Mouse (Mus musculus): ENCODE results near the gene Erp29.
"Not testable (repeated sequence)": the region's sequence is repeated elsewhere in the genome, so short reads cannot be mapped to it uniquely, and the experiment has no call there.

Gene Erp29

DNA sequence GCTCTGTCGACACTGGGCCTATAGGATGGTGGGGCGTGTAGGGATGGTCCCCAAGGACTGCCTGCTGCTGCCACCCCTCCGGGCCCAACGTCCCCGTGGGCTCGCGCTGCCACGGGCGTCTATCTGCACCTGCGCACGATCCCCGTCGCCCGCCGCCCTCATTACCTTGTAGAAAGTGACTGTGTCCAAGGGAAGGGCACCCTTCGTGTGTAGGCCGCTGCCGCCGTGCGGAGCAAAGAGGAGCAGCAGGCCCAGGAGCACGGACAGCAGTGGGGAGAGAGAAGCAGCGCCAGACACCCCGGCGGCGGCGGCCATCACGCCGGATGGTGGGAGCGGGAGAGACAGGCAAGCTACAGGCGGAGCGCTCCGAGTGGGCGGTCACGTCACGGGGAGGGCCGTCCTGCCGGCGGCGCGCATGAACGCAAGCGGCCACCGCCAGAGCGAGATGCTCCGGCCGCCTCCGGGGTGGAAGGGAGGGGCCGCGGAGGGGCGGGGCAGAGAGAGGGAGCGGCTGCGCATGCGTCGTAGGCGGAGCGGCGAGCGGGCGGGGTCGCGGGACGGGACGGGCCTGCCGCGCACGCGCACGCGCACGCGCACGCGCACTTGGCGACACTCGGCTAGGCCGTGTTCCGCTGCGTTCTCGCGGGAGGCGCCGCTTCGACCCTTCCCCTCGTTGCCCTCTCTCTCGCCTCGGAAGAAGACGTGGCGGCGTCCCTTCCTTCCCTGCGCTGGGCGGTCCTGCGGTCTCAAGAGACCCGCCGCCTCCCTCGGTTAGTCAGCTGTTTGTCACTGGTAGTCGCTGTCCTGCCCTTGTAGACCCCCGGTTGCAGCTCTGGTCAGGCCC is at the start of gene Erp29:
TSS of gene Erp29 (minus strand) at position 481 of the 844 bp plus-strand sequence.
- peak; percentile 99 to 100 for DNase-seq (ENCODE audit: low spot score in 2 of 2)

DNA sequence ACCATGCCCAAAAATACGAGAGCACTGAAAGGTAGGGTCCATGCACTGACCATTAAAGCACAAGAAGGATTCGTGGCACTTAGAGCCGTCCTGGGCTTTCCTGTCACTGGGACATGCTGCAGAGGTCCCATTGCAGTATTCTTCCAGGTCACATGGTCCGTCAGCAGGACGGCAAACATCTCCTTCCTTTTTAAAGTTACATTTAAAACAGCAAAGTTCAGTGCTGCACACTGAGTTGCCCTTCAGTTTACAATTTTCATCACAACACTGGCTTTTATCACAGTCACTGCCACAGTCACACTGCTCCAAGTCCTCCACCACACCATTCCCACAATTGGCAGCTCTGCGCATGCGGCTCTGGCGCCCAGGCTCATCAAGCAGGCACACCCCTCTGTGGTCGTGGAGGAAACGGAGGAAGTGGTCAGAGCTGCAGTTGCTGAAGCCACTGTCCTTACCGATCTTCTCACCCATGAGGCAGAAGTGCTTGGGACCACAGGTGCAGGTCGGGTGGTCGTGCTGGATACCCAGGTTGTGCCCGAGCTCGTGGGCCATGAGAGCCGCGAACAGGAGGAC is 49.2 kb upstream of the Erp29 start:
- not testable (repeated sequence) for DNase-seq (ENCODE audit: low spot score in 2 of 2)

DNA sequence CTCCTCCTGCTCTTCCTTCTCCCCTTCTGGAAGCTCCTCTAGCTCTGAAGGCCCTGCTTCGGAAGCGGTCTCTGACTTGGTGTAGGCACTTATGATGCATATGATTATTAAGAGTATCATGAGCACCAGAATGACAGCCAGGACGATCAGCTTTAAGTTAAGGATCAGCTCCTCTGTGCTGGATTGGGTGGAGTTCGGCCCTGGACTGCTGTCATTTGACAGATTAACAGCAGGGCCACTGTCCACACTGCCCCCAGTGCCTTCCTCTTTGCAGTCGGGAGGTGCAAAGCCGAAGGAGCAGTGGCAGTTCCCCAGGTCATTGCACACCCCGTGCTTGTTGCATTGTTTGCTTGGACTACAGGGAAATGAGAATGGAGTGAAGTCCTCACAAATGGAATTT is 48.4 kb upstream of the Erp29 start:
- no peak for DNase-seq (ENCODE audit: low spot score in 2 of 2)

DNA sequence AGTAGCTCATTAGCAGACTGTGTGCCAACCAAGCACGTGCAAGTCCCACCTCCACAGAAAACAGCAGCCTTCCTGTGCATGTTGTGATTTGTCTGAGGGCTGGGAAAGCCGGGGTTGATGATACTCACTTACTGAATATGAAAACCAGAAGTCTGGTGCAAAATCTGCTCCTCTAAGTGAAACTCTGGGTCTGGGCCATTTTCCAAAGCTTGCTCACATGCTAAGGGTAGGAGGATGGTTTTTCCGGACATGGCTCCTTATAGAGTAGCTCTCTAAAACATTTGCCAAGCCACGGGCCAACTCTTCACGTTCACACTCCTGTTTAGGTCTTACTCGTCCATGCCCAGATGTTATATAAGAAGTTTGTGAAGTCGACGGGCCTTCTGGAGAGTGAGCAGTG is 41.0 kb upstream of the Erp29 start:
- DNase-seq (ENCODE audit: low spot score in 2 of 2): no peak

DNA sequence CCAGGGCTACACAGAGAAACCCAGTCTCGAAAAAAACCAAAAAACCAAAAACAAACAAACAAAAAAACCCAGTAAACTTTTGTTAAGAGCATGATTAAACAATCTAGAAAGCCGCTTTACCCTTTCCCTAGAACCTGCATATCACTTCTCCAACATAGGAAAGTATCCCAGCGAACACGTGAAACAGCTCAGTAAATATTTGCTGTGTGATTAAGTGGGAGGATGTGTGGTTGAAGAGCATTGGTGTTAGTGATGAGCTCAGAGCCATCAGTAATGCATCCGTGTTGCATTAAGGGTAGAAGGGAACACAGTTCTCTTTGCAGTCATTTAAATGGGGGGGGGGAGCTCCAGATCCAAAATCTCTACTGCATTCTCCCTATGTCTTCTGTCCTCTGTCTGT is 32.5 kb upstream of the Erp29 start:
- DNase-seq (ENCODE audit: low spot score in 2 of 2): no peak

DNA sequence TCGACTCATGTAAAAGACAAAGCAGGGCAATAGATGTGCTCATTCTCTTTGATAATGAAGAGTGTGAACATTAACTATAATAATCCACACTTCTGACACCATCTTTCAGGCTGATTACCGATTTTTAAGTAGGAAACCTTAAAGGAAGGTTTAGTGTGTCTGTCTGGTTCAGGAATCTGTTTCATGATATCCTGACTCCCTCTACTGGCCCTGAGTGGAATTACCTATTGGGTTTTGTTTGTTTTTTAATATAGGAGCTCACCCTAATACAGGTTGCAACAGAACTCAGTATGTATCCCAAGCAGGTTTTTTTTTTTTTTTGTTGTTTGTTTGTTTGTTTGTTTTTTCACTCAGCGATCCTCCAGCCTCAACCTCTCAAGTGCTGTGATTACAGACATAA is 25.4 kb upstream of the Erp29 start:
- DNase-seq (ENCODE audit: low spot score in 2 of 2): no peak

DNA sequence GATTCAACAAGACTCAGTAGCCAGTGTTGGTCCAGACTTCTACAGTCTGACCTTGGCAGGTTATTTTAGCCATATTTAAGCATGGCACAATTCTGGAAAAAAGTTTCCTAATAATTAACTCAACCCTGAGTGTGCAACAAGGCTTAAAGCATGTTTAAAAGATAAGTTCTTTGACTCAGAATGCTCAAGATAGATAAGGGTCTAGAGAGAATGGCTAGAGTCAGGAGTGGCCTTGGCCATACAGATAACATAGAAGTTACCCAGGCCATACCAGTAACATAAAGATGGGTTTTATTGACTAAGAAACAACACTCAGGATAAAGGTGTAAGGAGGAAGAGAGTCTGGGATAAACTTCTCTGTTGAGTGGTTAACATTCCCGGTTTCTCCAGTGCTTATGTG is 23.7 kb upstream of the Erp29 start:
- no peak for DNase-seq (ENCODE audit: low spot score in 2 of 2)

DNA sequence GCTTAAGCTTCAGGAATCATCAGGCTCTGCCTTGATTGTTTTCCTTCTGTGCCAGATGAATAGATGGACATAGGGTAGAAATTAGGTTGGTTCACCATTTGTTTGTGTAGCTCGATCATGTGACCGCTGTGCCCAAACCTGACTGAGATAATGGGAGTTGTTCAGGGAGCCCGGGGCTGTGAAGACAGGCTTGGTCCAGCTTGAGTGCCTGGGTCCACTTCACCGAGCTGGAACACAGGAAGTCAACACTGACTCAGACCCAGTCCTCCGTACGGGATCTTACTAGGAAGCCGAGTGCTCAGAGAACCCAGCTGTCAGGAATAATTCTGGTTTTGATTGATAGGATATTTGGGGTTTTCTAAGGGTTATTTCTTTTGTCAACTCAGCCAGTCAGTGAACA is 22.3 kb upstream of the Erp29 start:
- DNase-seq (ENCODE audit: low spot score in 2 of 2): no peak

DNA sequence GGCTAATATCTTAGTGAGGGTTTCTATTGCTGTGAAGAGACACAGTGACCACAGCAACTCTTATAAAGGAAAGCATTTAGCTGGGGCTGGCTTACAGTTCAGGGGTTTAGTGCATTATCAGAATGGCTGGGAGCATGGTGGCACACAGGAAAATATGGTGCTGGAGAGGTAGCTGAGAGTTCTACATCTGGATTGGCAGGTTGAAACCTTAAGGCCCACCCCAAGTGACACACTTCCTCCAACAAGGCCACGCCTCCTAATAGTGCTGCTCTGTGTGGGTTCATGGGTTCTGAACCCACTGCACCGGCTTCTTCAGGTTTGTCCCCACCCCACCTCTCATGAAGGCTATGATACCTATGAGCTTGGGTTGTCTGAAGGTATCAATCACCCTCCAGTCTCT is 20.1 kb upstream of the Erp29 start:
- DNase-seq (ENCODE audit: low spot score in 2 of 2): no peak

DNA sequence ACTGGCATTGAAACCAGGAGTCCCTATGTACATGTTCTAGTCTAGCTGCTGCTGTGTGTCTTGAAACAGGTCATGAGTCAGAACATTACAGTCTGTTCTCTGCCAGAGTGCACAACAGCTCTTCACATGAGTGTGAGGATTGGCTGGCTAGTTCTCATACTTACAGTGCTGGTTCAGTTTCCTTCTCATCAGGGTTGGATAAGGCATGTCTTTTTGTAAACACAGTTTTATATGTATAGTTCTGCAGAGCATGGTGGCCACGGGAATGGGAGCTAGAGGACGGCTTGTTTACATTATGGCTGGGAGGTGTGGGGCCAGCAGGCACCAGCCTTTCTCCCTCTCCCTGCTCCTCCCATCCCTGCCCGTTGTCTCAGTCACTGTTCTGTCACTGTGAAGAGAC is 17.3 kb upstream of the Erp29 start:
- no peak for DNase-seq (ENCODE audit: low spot score in 2 of 2)

DNA sequence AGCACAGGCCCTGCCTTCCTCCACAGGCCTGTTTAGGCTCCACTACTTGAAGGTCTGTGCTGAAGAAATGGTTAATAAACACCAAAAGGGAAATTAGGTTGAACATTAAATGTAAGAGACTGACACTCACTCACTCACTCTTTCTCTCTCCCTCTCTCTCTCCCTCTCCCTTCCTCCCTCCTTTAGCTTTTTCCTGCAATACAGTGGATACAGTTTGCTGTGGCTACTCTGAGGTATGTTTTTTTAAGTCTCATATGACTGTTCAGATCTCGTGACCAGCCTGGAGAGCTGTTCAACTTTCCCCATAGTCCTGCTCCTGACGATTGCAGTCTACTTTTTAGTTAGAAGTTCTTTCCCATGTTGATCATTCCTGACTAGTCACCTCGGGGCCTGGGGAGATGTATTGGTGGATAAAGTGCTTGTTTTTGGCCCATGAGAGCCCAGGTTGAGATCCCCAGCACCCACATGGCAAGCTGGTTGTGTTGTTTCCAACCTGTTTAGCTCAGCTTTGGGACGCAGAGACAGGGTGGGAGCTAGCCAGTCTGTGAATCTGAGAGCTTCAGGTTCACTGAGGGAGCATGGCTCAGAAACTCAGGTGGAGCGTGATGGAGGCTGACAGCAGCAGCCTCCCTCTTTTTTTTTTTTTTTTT is 11.4 kb upstream of the Erp29 start:
- DNase-seq (ENCODE audit: low spot score in 2 of 2): no peak

DNA sequence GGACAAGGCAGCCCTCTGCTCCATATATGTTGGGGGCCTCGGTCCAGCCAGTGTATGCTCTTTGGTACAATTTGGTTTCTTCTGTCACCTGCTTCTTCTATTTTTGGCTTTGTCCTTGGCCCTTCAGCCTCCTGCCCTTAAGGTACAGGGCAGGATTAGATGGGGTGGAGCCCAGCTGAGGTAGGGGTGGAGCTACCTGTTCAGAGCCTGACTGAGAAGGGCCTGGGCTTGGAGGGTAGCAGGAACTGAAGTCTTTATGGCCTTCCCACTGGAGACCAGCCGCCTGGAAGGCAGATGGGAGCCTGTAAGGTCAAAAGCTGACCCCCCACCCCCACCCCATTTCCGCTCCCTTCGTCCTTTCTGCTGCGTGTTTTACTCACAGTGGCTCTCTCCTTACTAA is 10.7 kb upstream of the Erp29 start:
- DNase-seq (ENCODE audit: low spot score in 2 of 2): no peak

DNA sequence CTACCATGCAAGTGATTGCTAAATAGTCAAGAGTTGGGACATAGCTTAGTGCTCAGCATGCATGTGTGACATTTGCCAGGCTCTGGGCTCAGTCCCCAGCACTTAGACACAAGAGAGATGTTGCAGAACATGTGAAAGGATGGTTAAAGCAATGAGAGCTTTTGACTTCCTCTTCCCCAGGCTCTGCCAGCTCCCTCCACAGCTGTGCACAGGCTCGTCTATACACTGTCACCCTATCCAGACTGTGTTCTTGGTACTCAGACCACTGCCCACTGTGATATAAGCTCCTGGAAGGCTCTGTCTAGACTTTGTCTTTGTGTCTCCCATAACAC is 9.8 kb upstream of the Erp29 start:
- no peak for DNase-seq (ENCODE audit: low spot score in 2 of 2)

DNA sequence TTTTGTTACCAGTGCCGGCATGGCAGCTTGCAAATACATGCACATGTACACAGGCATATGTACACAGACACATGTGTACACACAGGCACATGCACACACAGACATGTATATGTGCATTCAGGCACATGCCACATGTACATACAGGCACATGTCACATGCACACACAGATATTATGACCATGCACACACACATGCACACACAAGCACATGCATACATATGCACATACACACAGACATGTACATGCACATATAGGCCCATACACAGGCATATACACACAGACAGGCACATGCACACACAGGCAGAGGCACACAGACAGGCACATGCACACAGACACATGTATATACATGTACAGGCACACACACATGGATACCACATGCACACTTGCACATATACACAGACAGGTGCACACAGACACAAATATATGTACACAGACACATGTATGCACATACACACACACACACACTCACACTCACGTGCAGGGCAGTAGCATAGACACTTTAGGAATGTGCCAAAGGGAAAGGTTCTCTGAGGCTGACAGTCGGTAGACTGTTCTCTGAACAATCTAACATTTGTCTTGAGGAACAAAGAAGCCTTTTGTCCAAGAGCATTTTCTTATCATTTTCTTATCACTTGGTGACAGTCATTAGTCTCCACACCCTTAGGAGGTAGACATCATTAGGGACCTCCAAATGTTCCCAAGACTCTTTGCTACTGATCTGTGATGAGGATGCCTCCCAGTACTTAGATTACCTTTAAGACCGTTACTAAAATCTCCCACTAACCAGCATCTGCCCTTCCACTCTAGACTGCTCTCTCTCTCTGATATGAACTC is 9.2 kb upstream of the Erp29 start:
- DNase-seq (ENCODE audit: low spot score in 2 of 2): no peak

DNA sequence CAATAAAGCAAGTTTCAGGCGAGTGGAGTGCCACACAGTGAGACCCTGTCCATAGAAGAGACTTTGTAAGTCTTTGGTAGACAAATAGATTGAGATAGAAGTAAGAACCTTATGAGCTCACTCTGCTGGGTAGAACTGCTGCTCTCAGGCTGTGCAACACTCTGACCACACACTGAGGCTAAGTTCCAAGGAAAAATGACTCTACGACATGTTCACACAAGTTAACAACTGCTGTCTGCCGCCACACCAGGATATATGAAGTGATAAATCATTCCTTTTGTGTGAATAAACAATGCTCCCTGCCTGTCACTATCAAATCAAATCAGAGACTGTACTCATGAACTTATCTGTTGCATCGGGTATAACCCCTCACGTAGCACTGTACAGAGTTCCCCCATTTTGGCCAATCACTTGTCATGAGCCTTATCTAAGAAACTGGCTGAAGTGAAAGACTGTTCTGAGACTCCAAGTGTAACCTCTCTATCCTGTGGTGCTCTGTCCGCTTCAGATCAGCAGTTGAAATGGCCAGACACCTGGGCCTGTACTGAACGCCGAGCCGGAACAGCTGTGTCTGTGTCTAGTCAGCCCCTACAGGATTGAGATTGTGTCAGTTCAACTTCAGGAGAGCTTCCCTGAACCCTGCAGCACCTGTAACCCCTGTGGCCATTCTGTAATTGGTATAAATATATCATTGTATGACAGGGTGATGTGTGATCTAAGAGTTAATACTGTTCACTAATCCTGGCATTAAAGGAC is 3.4 kb upstream of the Erp29 start:
- no peak for DNase-seq (ENCODE audit: low spot score in 2 of 2)

DNA sequence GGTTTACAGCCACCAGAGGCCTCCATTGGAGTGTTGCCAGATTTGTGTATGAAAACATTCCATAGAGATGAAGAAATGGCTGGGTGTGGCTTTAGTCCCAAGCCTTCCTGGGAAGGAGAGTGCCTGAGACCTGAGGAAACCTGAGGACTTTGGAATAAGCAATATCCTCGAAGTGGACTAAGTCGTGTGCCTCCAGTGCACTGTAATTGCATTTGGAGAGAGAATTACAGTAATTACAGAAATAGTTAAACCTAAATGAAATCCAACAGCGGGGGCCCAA is 2.1 kb upstream of the Erp29 start:
- DNase-seq (ENCODE audit: low spot score in 2 of 2): no peak

DNA sequence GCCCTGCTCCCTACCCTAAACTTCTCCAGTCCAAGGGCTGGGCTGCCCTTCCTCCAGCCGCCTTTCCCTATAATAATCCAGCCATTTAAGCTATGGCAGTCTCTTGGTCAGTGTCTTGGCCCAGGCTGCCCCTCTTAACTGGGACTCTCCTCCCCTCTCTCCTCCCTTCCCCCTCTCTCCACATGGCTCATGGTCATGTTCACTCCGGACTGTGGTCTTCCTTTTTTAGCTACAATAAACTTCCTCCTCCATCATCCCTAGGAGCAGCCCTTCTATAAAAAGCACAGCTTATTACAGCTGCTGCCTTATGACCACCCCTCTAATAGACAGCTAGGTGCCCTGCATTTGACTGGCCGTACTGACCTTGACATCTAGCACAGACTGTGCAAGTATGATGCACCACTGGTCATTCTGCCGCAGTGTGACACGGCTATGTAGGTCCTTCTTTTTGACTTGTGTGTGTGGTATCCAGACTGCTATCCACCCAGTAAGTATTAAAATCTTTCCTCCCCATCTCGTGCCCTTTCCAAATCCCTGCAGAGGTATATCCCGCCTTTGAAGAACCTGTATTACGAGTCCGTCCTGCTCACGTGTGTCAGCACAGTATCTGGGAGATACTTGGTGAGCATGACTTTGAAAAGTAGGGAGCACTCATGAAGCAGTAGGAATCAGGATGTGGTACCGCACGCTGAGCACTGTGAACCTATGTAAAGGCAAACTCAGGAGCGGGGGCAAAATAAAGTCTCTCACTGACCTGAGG is 1.6 kb upstream of the Erp29 start:
- no peak for DNase-seq (ENCODE audit: low spot score in 2 of 2)

DNA sequence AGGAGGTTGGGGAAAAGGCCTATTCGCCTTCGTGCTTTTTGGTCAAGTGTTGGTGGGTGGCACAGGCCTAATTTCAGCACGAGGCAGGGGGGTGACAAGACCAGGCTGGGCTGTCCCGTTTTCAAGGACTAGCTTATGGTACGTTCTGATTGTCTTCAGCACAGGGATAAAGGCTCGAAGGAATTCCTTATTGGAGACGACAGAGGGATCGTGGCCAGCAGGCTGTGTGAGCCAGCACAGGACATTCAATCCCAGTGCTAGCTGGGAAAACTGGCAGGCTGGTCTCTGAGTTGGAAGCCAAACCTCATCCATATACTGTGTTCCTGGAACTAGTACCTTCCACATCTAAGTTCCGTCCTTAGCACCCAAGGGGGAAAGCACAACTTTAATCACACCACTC is 600 bp upstream of the Erp29 start:
- DNase-seq (ENCODE audit: low spot score in 2 of 2): no peak

DNA sequence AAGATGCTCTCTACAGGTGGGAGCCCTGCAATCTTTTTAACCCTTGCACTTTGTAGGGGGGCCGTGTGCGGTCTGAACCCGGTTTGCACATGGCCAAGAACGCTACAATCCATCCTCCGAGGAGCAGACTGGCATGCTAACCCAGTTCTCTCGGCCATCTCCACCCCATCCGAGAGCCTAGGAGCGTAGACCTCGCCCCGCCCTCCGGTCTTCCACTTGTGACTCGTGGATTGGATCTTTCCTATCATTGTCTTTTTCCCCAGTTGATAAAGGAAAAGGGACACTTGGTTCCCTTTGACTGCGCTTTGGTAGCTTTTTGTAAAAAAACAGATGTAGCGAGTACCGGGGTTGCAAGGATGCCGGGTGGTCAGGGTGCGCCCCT is 671 bp downstream of the Erp29 start, which contains the start of gene Tmem116:
TSS of gene Tmem116 (plus strand) at position 250 of the 382 bp plus-strand sequence.
- peak in 1 of 2 experiments; percentile 28 for DNase-seq (ENCODE audit: low spot score in 2 of 2)

DNA sequence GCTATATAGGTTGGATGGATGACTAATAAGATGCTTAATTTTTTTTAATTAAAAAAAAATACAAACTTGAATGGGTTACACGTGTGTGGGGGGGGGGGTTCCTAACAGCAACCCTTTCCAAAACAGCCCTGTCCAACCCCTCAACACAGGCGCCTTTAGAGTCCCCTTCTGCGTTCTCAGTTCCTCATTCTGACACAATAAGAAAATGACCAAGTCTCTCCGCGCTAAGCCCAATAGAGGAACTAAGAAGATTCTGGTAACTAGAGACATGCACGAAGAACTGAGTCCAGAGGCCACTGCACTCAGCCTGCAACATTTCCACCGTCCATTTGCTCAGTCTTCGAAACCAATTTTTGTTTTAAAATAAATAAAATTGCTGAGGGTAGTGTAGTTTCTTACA is 1.1 kb downstream of the Erp29 start:
- DNase-seq (ENCODE audit: low spot score in 2 of 2): peak in 1 of 2 experiments; percentile 21

DNA sequence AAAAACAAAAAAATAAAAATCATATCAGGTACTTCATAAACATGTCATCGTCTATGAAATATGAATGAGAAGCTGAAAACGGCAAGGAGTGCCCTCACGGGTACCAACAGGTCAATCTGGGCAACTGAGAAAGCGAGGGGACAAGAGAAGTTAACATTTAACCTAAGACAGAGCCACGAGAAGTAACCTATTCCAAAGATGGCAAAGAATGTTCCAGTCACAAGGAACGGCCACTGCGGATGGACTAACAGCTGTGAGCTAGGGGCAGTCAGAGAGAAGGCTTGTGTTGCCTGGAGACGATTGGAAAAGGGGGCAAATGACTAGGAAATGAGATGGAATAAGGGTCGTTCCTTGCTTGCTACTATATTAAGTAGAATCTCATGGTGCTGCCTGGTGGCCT is 1.8 kb downstream of the Erp29 start:
- no peak for DNase-seq (ENCODE audit: low spot score in 2 of 2)

Data from spleen, postnatal 14 days (tissue).